Mouse (Mus musculus) C2C12 (cell line): ENCODE measurements around the gene Cacna1b. TPM values are rescaled to one million over a fixed set of nuclear protein-coding genes. Genes with fewer than 3 reads are reported as not detected.

Experiments used
- H3K27me3 ChIP-seq: one replicate; pipeline ENCODE4 v1.6.1; 2011; ENCODE audit not compliant: control insufficient read depth, insufficient read depth, insufficient read length
- H3K36me3 ChIP-seq: one replicate; pipeline ENCODE4 v1.6.1; 2011; ENCODE audit not compliant: control insufficient read depth, insufficient read depth
- H3K4me3 ChIP-seq: one replicate; pipeline ENCODE4 v1.5.1; 2011; ENCODE audit warnings: mild to moderate bottlenecking, control low read depth; ENCODE audit not compliant: poor library complexity, insufficient read depth, severe bottlenecking
- H3K79me2 ChIP-seq: one replicate; pipeline ENCODE4 v1.6.1; 2011; ENCODE audit not compliant: control insufficient read depth, insufficient read depth
- H3K79me3 ChIP-seq: one replicate; pipeline ENCODE4 v1.6.1; 2011; ENCODE audit warnings: low read depth, control low read depth
- H3ac ChIP-seq: one replicate; pipeline ENCODE3; 2011; ENCODE audit warnings: low read depth; ENCODE audit not compliant: control insufficient read depth, insufficient read length
- CEBPB ChIP-seq: IDR thresholded peaks from one replicate; pipeline ENCODE4 v1.6.1; 2011; ENCODE audit warnings: low read depth, mild to moderate bottlenecking, control low read depth, moderate library complexity
- CTCF ChIP-seq: IDR thresholded peaks from one replicate; pipeline ENCODE4 v1.5.1; 2011; ENCODE audit not compliant: control insufficient read depth, insufficient read depth, insufficient read length
- FOSL1 ChIP-seq: IDR thresholded peaks from one replicate; pipeline ENCODE4 v1.8.0; 2011; ENCODE audit warnings: mild to moderate bottlenecking, low read length; ENCODE audit not compliant: poor library complexity, insufficient read depth, severe bottlenecking
- MAX ChIP-seq: IDR thresholded peaks from one replicate; pipeline ENCODE4 v1.6.1; 2011; ENCODE audit warnings: mild to moderate bottlenecking, control low read depth
- MYOD1 ChIP-seq: IDR thresholded peaks from one replicate; pipeline ENCODE4 v1.6.1; 2011; ENCODE audit warnings: low read depth; ENCODE audit not compliant: control insufficient read depth, insufficient read length
- MYOG ChIP-seq: IDR thresholded peaks from one replicate; pipeline ENCODE4 v1.6.1; 2011; ENCODE audit not compliant: control insufficient read depth, insufficient read length; ENCODE audit errors: extremely low read depth
- USF1 ChIP-seq: IDR thresholded peaks from one replicate; pipeline ENCODE4 v1.6.1; 2011; ENCODE audit warnings: low read depth, mild to moderate bottlenecking, control low read depth, moderate library complexity
- polyA plus RNA-seq: library from polyadenylated mRNA; unstranded; fragments of >200 nt; fragmentation: generic; extraction: Trizol; gene quantifications from one replicate; pipeline ENCODE4 v1.2.1, GENCODE M21; 2012; ENCODE audit warnings: missing spikeins

Gene Cacna1b
- polyA plus RNA-seq, 1 experiment = under 0.01 TPM

DNA sequence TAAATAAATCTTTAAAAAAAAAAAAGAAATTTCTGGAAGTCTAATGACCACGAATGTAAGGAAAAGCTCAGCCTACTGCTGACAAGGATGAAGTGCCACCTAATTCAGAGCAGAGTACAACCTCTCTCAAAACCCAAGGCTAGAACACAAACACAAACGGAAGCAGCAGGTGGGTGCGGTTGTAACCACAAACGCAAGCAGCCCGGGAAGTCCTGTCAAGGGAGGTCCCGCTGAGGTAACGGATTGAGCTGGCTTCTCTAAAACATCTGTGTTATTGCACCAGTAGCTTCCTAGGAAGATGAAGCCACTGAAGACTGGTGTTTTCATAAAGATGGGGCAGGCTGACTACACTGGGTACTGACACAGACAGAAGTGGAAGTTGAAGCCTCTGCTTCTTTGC, 15.1 kb downstream of the Cacna1b start:
- no peaks in the 10 kb centered on the region for H3K79me2 ChIP-seq
- H3K27me3 ChIP-seq = peaks cover 14% of the 10 kb centered on the region
- no peaks in the 10 kb centered on the region for H3K79me3 ChIP-seq
- no peak for TF ChIP-seq MAX
- TF ChIP-seq USF1 = no peak
- TF ChIP-seq CTCF = no peak
- no peak for TF ChIP-seq MYOG
- TF ChIP-seq FOSL1 = no peak
- TF ChIP-seq CEBPB = no peak
- TF ChIP-seq MYOD1 = no peak
- H3ac ChIP-seq = no peak overlapping the region
- no peak overlapping the region for H3K4me3 ChIP-seq
- no peaks in the 10 kb centered on the region for H3K36me3 ChIP-seq

DNA sequence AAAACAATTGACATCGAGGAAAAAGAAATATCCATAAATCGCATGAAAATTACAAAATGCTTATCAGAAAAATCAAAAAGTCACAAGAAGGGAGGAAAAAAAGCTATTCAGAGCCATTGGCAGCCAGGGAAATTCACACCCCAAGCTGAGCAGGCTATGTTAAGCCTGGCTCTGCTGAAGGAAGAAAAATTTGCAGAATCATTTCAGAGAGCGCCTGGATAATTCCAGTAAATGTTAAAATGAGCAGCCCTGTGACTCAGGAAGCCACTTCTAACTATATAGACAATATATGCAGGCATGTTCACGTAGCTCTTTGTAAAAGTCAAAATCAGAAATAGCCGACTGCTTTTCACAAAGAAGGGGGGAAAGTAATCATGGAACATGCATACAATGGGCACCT, 23.3 kb downstream of the Cacna1b start:
- Histone ChIP-seq H3K79me3 (no peaks in the 10 kb centered on the region), H3K27me3 (peaks cover 7% of the 10 kb centered on the region), H3ac (no peak overlapping the region), H3K79me2 (no peaks in the 10 kb centered on the region), H3K4me3 (no peak overlapping the region), H3K36me3 (no peaks in the 10 kb centered on the region)
- TF ChIP-seq MYOD1 (no peak), CEBPB (no peak), CTCF (no peak), FOSL1 (no peak), MYOG (no peak), USF1 (no peak), MAX (no peak)

DNA sequence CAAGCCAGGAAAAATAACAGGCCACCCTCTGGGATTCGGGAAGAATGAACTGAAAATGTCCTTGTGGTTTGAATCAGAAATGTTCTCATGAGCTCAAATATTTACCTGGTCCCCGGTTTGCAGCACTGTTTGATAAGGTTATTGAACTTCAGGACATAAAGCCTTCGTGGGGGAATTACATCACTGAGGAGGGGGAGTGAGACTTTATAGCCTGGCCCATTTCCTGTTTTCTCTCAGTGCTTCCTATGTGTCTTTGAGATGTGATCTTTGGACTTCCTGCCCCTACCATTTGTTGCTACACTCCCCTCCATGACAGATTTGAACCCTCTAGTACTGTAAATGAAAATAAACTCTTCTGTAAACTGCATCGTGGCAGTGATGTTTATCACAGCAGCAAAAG, 29.8 kb downstream of the Cacna1b start:
- Histone ChIP-seq H3ac (no peak overlapping the region), H3K36me3 (no peaks in the 10 kb centered on the region), H3K27me3 (no peaks in the 10 kb centered on the region), H3K4me3 (no peak overlapping the region), H3K79me2 (no peaks in the 10 kb centered on the region), H3K79me3 (no peaks in the 10 kb centered on the region)
- TF ChIP-seq CTCF (no peak), FOSL1 (no peak), CEBPB (no peak), MYOG (no peak), MYOD1 (no peak)

DNA sequence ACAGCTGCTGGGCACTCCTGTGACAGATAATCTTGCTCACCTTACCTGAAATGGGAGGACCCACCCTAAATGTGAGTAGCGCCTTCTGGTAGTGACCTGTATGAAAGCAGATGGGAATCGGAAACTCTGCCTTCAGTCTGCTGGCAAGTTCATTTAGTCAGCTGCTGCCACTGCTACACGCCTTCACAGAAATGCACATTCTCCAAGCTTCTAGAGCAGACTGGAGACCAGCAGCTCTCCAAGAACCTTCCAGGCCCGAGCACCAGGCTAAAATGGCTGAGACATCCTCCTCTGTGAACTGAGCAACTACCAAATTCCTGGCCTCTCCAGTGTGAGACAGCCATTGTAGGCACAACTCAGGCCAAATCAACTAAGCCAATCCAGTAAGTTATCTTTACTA, 37.1 kb downstream of the Cacna1b start:
- Histone ChIP-seq H3ac (no peak overlapping the region), H3K4me3 (no peak overlapping the region), H3K36me3 (no peaks in the 10 kb centered on the region), H3K79me2 (no peaks in the 10 kb centered on the region), H3K27me3 (peaks cover 8% of the 10 kb centered on the region), H3K79me3 (no peaks in the 10 kb centered on the region)
- no peak for TF ChIP-seq FOSL1
- no peak for TF ChIP-seq MYOD1
- no peak for TF ChIP-seq CTCF
- no peak for TF ChIP-seq MYOG
- no peak for TF ChIP-seq CEBPB
- TF ChIP-seq MAX = no peak
- TF ChIP-seq USF1 = no peak

DNA sequence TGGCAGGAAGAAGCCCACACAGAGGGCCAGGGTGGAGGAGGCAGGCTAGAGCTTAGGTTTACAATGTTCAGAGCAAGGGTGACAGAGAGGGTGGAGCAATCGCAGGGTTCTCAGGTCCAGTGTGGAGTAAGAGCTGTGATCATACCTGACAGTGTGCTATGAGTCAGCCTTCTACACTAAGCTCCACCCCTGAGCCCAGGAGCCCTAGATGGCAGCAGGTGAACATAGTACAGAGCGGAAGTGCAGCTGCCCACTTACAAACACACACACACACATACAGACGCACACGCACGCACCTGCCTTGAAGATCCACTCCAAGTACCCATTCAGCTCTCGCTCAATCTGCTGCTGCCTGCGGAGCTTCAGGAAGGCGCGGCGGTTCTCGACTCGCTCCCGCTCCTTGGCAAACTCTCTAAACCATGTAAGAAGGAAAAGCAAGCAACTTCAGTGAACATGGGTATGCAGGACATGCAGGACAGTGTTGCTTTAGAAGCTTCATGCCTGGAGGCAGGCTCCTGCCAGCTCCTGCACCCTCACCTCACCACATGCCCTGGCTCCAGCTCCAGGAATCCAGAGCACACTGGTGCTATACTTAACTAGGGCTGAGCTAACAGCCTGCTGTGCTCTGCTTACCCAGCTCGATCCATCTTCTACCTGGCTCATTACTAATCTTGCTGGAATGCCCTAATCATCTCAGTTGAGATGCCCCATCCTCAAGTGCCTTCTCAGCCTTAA, 43.1 kb downstream of the Cacna1b start:
- TF ChIP-seq CEBPB = no peak
- no peak for TF ChIP-seq CTCF
- no peak for TF ChIP-seq MYOG
- no peak for TF ChIP-seq MYOD1
- no peak for TF ChIP-seq FOSL1
- TF ChIP-seq MAX = no peak
- TF ChIP-seq USF1 = no peak
- Histone ChIP-seq H3K4me3 (no peak overlapping the region), H3K79me3 (no peaks in the 10 kb centered on the region), H3K79me2 (no peaks in the 10 kb centered on the region), H3K36me3 (no peaks in the 10 kb centered on the region), H3K27me3 (peaks cover 7% of the 10 kb centered on the region), H3ac (no peak overlapping the region)

DNA sequence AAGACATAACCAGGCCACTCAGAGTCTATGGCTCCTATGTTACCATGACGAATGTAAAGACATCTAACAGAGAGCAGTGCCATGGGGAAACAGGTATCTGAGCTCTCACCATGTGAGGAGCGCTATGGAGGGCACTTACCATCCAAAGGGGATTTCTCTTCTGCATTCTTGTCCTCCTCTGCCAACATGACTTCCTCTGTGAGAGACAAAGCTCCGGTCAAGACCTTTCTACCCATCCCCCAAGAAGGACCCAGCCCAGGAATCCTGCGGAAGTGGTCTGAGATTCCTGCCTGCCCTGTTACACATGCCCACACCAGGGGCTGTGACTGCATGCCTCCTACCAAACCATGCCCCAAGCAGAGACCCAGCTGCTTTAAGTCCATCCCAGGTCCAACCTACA, 44.0 kb downstream of the Cacna1b start:
- no peaks in the 10 kb centered on the region for H3K36me3 ChIP-seq
- H3K79me3 ChIP-seq = no peaks in the 10 kb centered on the region
- peaks cover 7% of the 10 kb centered on the region for H3K27me3 ChIP-seq
- H3K79me2 ChIP-seq = no peaks in the 10 kb centered on the region
- H3ac ChIP-seq = no peak overlapping the region
- TF ChIP-seq MYOG (no peak), FOSL1 (no peak), MYOD1 (no peak), MAX (no peak), USF1 (no peak), CEBPB (no peak), CTCF (no peak)
- no peak overlapping the region for H3K4me3 ChIP-seq
